30 mouse cellular contexts compared by ENCODE assay signal in genomic region chr11:4806031-4806715, GRCm38 (mm10). TPM values are rescaled to one million over a fixed set of nuclear protein-coding genes. Genes with fewer than 3 reads are reported as not detected.
A peak's percentile ranks its signal among the peaks of the same experiment; 100 is the strongest.
DNase-seq lines count a peak whose midpoint lies in the region; ATAC-seq lines count a peak whose summit lies in the region.
"Had no signal": no experiment of that assay in that cellular context is flagged by ENCODE, and none has a peak within 500 bp of the region (broad histone marks: within the 10 kb centered on the region; RNA-seq: fewer than 3 reads in every experiment).

No protein-coding gene starts in this region.

- no peak overlapping the region for H3K4me3 ChIP-seq in neural tube, embryonic 13.5 days
- H3K4me3 ChIP-seq in midbrain, embryonic 11.5 days (ENCODE audit: low read depth, low read length): no peak overlapping the region
- no peak overlapping the region for H3K4me3 ChIP-seq in midbrain, embryonic 13.5 days (replicated peaks)
- H3K4me3 ChIP-seq: erythroblast, embryonic 14.5 days; gastrocnemius, adult 2 months; hindbrain, embryonic 13.5 days; liver, embryonic 12.5 days; midbrain, embryonic 10.5 days; myocyte; stomach, embryonic 15.5 days had no signal

- H3K36me3 ChIP-seq in neural tube, embryonic 13.5 days: peaks cover 10% of the 10 kb centered on the region; the same call in 1 of the 2 replicates
- H3K36me3 ChIP-seq in midbrain, embryonic 11.5 days (ENCODE audit: control insufficient read depth, insufficient read depth, low read length): peaks cover 2% of the 10 kb centered on the region; the same call in 1 of the 2 replicates
- peaks cover 28% of the 10 kb centered on the region for H3K36me3 ChIP-seq in midbrain, embryonic 13.5 days

- ATAC-seq in neural tube, embryonic 13.5 days (ENCODE audit: low read depth): no peak
- no peak for ATAC-seq in midbrain, embryonic 11.5 days (ENCODE audit: low FRiP score)
- ATAC-seq in midbrain, embryonic 13.5 days: no peak
- ATAC-seq: forebrain, embryonic 16.5 days; liver, embryonic 12.5 days; liver, postnatal 0 days had no signal

- H3K4me1 ChIP-seq in neural tube, embryonic 13.5 days (replicated peaks): peaks cover 27% of the 10 kb centered on the region
- H3K4me1 ChIP-seq in midbrain, embryonic 11.5 days (ENCODE audit: control insufficient read depth, insufficient read depth, low read length): no peaks in the 10 kb centered on the region
- H3K4me1 ChIP-seq in midbrain, embryonic 13.5 days (replicated peaks): peaks cover 2% of the 10 kb centered on the region; the same call in 1 of the 2 replicates
- H3K4me1 ChIP-seq: midbrain, embryonic 10.5 days; stomach, embryonic 15.5 days had no signal

- H3K27me3 ChIP-seq in neural tube, embryonic 13.5 days: no peaks in the 10 kb centered on the region
- H3K27me3 ChIP-seq in midbrain, embryonic 11.5 days (ENCODE audit: control insufficient read depth, insufficient read depth, low read length): no peaks in the 10 kb centered on the region
- no peaks in the 10 kb centered on the region for H3K27me3 ChIP-seq in midbrain, embryonic 13.5 days
- H3K27me3 ChIP-seq: hindbrain, embryonic 13.5 days; liver, embryonic 12.5 days; stomach, embryonic 15.5 days had no signal

- 20% methylated on average over 6 of the region's 6 CpGs for WGBS in neural tube, embryonic 13.5 days
- 31% methylated on average over 6 of the region's 6 CpGs for WGBS in large intestine, adult 2 months
- WGBS in midbrain, embryonic 11.5 days: 89% methylated on average over 6 of the region's 6 CpGs
- WGBS in midbrain, embryonic 13.5 days: 90% methylated on average over 6 of the region's 6 CpGs

- H3K9ac ChIP-seq in neural tube, embryonic 13.5 days: no peak overlapping the region
- no peak overlapping the region for H3K9ac ChIP-seq in midbrain, embryonic 11.5 days (ENCODE audit: low read length)
- no peak overlapping the region for H3K9ac ChIP-seq in midbrain, embryonic 13.5 days (replicated peaks)
- H3K9ac ChIP-seq: hindbrain, embryonic 13.5 days; liver, embryonic 12.5 days; liver, postnatal 0 days; stomach, embryonic 15.5 days had no signal

- no peak for DNase-seq in neural tube, embryonic 10.5 days (ENCODE audit: extremely low spot score, low spot score)
- peak; percentile 51 for DNase-seq in induced T-regulatory cell, adult 2 months (ENCODE audit: low read depth)
- DNase-seq in large intestine, adult 2 months (ENCODE audit: low read depth, low spot score): peak; percentile 87
- DNase-seq in midbrain, embryonic 11.5 days (ENCODE audit: low spot score, missing footprints): no peak
- DNase-seq in adrenal gland, adult 18-20 months (ENCODE audit: low spot score in 2 of 2): no peak
- DNase-seq in right cerebral cortex, postnatal 4 days: no peak
- DNase-seq: adrenal gland, postnatal 25 days; cerebellum, adult 18-20 months; cerebellum, postnatal 14 days; gastrocnemius, adult 2 months; gastrocnemius, postnatal 36 days; heart, adult 18-20 months; heart, postnatal 4 days; kidney, adult 8-10 months; kidney, postnatal 14 days; left cerebral cortex, postnatal 4 days; liver, postnatal 0 days; right cerebral cortex, adult 18-20 months had no signal

- no peaks in the 10 kb centered on the region for H3K9me3 ChIP-seq in neural tube, embryonic 13.5 days
- H3K9me3 ChIP-seq in midbrain, embryonic 11.5 days (ENCODE audit: control insufficient read depth, low read length): no peaks in the 10 kb centered on the region
- H3K9me3 ChIP-seq in midbrain, embryonic 13.5 days: no peaks in the 10 kb centered on the region
- H3K9me3 ChIP-seq: G1E; hindbrain, embryonic 13.5 days; liver, embryonic 12.5 days; midbrain, embryonic 10.5 days; stomach, embryonic 15.5 days had no signal

- H3K27ac ChIP-seq in neural tube, embryonic 13.5 days (replicated peaks): 0 out of 2 replicates have a peak overlapping the region, but pooled peaks have one; percentile 38
- H3K27ac ChIP-seq in midbrain, embryonic 11.5 days (ENCODE audit: low read depth, low read length): no peak overlapping the region
- H3K27ac ChIP-seq in midbrain, embryonic 13.5 days: no peak overlapping the region
- H3K27ac ChIP-seq: gastrocnemius, adult 2 months; hindbrain, embryonic 13.5 days; liver, embryonic 12.5 days; macrophage; midbrain, embryonic 10.5 days; stomach, embryonic 15.5 days had no signal

- H3K4me2 ChIP-seq in neural tube, embryonic 13.5 days: no peak overlapping the region
- H3K4me2 ChIP-seq in midbrain, embryonic 11.5 days: no peak overlapping the region; the same call in 1 of the 2 replicates
- H3K4me2 ChIP-seq in midbrain, embryonic 13.5 days (replicated peaks): no peak overlapping the region
- H3K4me2 ChIP-seq: heart, embryonic 11.5 days; hindbrain, embryonic 13.5 days; liver, embryonic 12.5 days; stomach, embryonic 15.5 days had no signal

RNA-seq across cellular contexts. Expression of gene Nf2, which starts 43.2 kb away (rescaled TPM):
- polyA plus RNA-seq in neural tube, embryonic 13.5 days (2015; fragmentation: Nextera tagmentation; extraction: Ambion mirVana): 70.2 and 75.8 TPM in 2 replicates
- polyA plus RNA-seq in large intestine, adult 2 months (2012; rRNA removed): 35.6 and 53.5 TPM in 2 replicates
- polyA plus RNA-seq in midbrain, embryonic 11.5 days (2014; fragmentation: Nextera tagmentation; extraction: Ambion mirVana): 46.9 and 51.0 TPM in 2 replicates
- total RNA-seq in adrenal gland, adult 18-20 months (2021): 100 to 1,000 TPM in 1 of 2 experiments, 10 to 100 TPM in 1; 63.4 to 136 TPM
- 60.1 and 61.3 TPM in 2 replicates for polyA plus RNA-seq in midbrain, embryonic 13.5 days (2015; fragmentation: Nextera tagmentation; extraction: Ambion mirVana)

RNA-seq across cellular contexts. Expression of gene Cabp7, which starts 59.6 kb away (rescaled TPM):
- 2.7 and 3.3 TPM in 2 replicates for polyA plus RNA-seq in neural tube, embryonic 13.5 days (2015; fragmentation: Nextera tagmentation; extraction: Ambion mirVana)
- 0.04 TPM in 1 of 2 replicates, not detected in the other for polyA plus RNA-seq in large intestine, adult 2 months (2012; rRNA removed)
- polyA plus RNA-seq in midbrain, embryonic 11.5 days (2014; fragmentation: Nextera tagmentation; extraction: Ambion mirVana): 0.15 and 0.33 TPM in 2 replicates
- total RNA-seq in adrenal gland, adult 18-20 months (2021): under 1 TPM in 1 of 2 experiments, not detected in 1; 0.45 TPM
- polyA plus RNA-seq in midbrain, embryonic 13.5 days (2015; fragmentation: Nextera tagmentation; extraction: Ambion mirVana): 0.69 and 1.0 TPM in 2 replicates
- total RNA-seq: adrenal gland, postnatal 25 days; G1E; heart, adult 18-20 months; heart, postnatal 4 days had no signal
- polyA plus RNA-seq: erythroblast, embryonic 14.5 days; G1E had no signal

Comparison
In these comparisons a context has a peak if more than half of its experiments do, and no peak if none do; other contexts are left out.
1. DNase-seq: peak in induced T-regulatory cell, adult 2 months (single experiment) and large intestine, adult 2 months (single experiment); none in neural tube, embryonic 10.5 days (single experiment), midbrain, embryonic 11.5 days (single experiment), adrenal gland, adult 18-20 months (0 of 2) and right cerebral cortex, postnatal 4 days (single experiment).